Mouse (Mus musculus): ENCODE measurements around the gene Cdc42ep1.
"Not testable (repeated sequence)": the region's sequence is repeated elsewhere in the genome, so short reads cannot be mapped to it uniquely, and the experiment has no call there.

Cdc42ep1 gene

DNA sequence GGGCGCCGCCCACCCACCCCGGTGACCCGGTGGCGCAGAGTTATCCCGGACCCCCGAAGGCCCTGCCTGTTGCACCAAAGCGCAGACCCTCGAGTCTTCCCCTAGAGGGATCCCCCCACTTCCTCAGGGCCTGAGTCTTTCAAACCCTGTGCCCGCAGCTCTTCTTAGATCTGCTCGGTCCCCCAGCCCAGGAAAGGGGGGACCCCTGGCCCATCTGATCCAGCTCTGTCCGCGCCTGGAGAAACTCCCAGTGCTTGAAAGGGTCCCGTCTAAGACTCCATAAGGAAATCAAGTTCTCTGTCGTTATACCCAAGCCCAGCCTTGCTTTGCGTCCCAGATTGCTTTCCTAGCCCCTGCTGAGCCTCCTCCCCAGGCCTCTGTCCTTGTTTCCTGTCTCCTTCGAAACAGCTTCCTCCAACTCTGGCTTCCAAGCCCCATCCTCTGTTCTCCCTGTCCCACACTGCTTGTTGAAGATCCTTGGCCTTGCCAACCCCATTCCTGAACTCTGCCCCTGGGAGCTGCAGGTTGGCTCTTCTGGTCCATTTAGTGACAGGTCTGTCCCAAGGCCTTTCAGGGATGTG is 35.5 kb downstream of the Cdc42ep1 start:
- no peak for DNase-seq (ENCODE audit: low spot score in 2 of 2)

DNA sequence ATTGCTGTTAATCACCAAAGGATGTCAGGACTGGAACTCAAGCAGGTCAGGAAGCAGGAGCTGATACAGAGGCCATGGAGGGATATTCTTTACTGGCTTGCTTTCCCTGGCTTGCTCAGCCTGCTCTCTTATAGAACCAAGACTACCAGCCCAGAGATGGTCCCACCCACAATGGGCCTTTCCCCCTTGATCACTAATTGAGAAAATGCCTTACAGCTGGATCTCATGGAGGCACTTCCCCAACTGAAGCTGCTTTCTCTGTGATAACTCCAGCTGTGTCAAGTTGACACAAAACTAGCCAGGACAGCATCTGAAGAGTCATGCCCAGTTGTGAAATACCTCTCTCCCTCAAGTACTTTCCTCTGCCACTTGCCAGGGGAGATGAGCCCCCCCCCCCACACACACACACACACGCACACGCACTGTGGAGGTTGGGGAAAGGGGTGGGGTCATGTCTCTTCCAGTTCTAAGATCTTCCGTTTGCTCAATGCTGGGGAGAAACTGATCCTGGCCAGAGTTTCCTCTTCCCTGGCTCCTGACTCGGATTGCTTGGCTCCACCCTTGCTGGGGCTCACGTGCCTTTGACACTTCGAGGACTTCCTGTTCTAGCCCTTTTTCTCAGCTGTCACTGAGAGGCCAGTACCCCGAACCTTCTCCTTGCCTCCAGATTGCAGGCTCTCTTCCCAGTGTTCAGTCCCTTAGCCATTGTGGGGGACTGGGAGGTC is 36.5 kb downstream of the Cdc42ep1 start:
- not testable (repeated sequence) for DNase-seq (ENCODE audit: low spot score in 2 of 2)

DNA sequence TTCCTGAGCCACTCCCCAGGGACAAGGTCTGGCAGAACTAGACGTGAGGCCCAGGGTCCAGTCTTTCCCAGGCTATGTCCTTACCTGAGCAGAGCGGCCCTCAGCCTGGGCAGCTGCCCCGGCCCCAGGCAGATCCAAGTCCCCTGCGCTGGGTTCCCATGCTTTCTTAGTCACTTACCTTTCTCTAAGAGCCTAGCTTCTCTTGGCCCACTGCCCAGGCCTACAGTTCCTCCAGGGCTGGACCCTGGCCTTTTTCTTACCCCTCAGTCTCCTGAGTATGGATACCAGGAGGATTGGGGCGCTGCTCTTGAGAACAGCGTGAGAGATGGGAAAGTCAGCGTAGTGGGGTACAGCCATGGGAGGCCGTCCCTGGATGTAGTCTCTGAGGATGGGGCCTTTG is 38.0 kb downstream of the Cdc42ep1 start:
- DNase-seq (ENCODE audit: low spot score in 2 of 2) = no peak

DNA sequence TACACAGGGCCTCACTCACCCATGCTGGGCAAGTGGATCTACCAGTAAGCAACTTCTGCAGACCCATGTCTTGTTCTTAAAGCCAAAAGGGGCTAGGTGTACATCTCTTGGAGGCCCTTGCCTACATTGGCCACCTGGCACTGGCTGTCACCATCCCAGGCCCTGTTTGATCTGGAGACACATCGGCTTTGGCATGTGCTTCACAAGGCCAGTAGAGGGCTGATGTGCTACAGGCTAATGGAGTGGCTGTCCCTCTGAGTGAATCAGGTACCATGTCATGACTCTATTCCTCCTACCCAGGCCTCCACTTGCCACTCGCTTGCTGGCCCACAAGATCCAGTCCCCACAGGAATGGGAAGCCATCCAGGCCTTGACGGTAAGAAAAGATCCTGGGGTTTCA is 39.4 kb downstream of the Cdc42ep1 start:
- no peak for DNase-seq (ENCODE audit: low spot score in 2 of 2)

DNA sequence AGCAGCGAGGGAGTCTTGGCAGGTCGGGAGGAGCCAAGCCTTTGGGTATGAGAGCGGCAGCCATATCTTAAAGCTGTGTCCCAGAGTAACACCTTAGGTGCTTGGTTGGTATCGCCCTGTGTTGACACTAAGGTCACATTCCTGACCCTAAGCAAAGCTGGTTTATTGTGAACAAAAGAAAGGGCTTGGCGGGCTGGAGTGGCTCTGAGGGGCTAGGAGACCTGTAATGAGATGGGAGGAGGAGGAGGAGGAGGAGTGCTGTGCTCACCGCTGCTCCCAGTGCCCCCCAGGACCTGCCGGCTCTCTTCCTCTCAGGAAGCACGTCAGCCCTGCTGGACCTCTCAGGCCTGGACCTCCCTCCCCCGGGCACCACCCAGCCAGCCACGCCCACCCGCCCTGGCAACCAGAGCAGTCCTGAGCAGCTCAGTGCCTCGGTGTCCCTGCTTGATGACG is 47.0 kb downstream of the Cdc42ep1 start:
- no peak for DNase-seq (ENCODE audit: low spot score in 2 of 2)

DNA sequence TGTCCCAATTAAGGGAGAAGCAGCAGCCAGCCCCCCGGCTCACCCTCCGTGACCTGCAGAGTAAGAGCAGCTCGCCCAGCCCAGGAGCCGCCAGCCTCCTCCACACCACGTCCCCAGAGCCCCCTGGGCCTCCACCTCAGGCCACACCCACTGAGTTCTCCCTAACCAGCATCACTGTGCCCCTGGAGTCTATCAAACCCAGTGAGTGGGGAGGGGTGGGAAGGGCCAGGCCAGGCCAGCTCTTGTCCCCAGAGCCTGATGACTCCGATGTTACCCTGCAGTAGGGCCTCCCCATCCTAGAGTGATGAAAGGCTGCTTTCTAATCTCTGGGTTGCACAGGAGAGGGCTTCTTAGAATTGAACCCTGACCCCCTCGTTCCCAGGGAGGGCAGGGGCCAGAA is 50.0 kb downstream of the Cdc42ep1 start:
- no peak for DNase-seq (ENCODE audit: low spot score in 2 of 2)

DNA sequence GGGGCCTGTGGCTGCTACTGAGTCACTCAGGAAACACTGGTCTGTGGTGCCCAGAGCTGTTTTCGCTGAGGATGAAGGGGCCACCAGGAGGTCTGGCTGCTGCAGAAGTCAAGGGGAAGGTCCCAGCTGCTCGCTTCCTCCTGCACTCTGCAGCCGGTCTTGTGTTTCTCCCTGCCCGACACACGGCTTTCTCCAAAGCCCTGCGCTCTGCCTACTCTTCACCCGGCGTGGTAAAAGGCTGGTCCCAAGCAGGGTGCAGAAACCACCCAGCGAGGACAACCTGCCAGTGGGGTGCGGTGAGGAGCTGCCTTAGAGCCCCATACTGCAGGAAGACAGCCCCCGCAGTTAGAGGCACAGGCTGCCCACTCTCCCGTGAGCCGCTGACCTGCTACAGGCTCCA is 52.3 kb downstream of the Cdc42ep1 start:
- peak; percentile 52 to 58 for DNase-seq (ENCODE audit: low spot score in 2 of 2)

DNA sequence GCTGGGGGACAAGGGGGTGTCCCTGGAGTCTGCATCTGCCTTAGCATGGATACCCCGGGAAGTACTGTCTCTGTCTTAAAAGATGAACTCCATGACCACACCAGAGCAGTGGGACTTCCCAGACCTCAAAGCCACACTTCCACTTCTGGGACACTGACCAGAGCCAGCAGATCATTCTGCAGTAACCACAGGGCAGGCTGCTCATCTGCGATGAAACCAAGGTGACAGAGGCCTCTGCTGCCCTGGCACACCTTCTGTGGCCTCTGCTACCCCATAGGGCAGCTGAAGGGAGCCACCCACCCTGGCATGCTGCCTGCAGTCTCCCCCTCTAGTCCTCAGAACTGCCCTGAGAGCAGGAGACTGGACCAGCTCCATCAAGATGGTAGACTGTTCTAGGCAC is 53.3 kb downstream of the Cdc42ep1 start:
- DNase-seq (ENCODE audit: low spot score in 2 of 2) = no peak

DNA sequence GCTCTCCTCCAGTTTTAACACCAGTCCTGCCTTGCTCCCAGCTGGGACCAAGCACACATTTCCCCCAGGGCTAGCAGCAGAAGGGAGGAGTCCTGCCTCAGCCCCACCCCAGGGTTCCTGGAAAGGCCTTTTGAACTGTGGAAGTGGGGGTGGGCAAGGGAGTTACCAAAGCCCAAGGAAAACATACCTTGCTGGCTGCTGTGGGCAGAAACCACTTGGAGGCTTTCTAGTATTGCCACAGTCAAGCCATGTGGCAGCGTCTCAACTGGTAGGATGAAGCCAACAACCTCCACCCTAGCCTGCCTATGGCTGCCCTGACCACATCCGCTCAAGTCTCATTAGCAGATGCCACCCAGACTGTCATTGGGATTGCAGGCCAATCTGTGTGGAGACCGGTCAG is 53.7 kb downstream of the Cdc42ep1 start:
- peak; percentile 45 to 60 for DNase-seq (ENCODE audit: low spot score in 2 of 2)

DNA sequence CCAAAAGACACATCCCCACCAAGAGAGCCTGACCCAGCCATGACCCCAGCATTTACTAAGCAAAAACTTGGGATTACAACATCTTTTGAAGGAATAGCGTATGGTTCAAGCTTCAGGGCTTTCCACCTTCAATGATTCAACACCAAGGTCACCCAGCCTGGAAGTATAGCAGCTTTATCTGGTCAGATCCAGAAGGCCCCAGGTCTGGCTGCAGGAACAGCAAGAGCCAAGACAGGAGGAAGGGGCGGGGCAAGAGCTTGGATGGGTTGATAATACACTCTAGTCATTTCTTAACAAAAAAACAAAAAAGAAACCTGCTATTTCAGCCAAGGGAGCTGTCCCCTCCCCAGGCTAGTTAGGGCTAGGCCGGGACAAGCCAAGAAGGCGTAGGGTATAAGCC is 55.1 kb downstream of the Cdc42ep1 start:
- no peak for DNase-seq (ENCODE audit: low spot score in 2 of 2)

DNA sequence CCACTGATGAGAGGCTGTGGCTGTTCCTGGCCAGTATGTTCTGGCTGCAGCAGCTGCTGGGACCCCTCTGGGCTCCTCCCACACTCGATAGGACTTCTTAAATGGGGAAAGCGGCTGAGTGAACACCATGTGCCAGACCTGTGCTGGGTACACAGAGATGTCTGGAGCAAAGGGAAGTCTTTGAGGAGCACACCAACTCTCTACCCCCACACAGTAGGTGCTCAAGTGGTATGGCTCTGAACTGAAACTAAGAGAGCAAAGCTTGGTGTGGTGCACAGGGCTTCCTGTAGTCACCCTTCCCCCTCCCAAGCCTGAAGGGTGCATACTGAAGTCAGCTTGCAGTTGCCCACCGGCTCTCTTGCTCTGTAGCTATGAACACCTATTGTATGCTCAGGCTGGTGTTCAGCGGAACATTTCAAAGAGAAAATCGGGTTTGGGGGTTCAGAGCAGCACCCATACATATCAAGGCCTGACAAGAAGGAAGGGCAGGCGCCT is 56.1 kb downstream of the Cdc42ep1 start:
- DNase-seq (ENCODE audit: low spot score in 2 of 2) = peak; percentile 60

DNA sequence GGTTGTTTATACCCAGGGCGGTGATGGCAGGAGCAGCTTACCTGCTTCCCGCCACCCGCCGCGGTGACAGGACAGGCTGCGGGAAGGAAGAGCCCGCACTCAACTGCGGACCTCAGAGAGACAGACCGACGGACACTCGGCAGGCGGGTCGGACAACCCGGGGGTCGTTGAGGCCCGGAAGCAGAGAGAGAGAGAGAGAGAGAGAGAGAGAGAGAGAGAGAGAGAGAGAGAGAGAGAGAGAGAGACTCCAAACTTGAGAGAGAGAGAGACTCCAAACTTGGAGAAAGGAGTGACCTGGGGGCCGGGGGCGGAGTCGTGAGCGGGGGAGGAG is 57.0 kb downstream of the Cdc42ep1 start, which contains the start of gene Gm49510:
TSS of gene Gm49510 (plus strand) at position 259 of the 331 bp plus-strand sequence.
- no peak for DNase-seq (ENCODE audit: low spot score in 2 of 2)

DNA sequence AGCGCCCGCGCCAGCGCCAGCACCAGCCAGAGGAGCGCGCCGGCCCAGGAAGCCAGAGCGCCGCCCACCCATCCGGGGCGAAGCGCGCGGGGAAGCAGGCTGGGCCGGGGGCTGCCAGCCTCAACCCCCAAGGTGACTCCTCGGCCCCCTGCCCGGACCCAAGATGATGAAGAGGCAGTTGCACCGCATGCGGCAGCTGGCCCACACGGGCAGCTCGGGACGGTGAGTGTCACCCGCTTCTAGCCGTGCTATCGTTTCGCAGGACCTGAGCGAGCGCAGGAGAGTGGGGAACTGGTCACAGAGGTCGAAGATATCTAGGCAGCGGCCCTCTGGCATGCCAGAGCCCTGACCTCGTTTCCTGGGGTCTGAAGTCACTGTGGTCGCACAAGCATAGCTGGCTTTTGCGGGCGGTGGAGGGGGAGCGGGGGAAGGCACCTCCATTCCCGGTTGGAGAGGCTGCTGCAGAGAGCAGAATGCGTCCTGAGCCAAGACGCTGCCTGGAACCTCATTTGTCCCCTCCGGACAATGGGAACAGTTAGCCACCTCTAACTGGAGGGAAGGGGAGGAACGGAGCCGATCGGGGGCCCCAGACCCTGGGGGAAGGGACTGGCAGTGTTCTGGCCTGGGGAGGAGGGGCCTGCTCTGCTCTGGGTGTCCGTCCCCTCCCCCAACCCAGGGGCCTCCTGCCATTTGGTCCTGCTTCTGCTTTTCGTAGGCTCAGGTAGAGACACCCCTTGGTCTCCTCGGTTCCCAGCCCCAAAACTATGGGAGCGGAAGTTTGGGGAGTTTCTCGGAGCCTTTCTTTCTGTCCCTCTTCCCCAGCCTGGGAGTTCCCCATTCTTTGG is 57.5 kb downstream of the Cdc42ep1 start, which contains the start of gene Sh3bp1:
TSS of gene Sh3bp1 (plus strand) at position 29 of the 845 bp plus-strand sequence.
- peak; percentile 73 to 76 for DNase-seq (ENCODE audit: low spot score in 2 of 2)

Data from spleen, postnatal 36 days (tissue).